Mouse (Mus musculus) heart, embryonic 15.5 days (tissue): ENCODE results near the gene Slc39a3. TPM values are rescaled to one million over a fixed set of nuclear protein-coding genes. Genes with fewer than 3 reads are reported as not detected.
"Not testable (repeated sequence)": the region's sequence is repeated elsewhere in the genome, so short reads cannot be mapped to it uniquely, and the experiment has no call there.

ENCODE experiments used
- ATAC-seq: fragments of 200-750 bp; cut with Nextera tagmentation; replicated peaks from 2 replicates; pipeline ENCODE4 v1.8.0; 2017; ENCODE audit warnings: low read depth, moderate TSS enrichment; ENCODE audit not compliant: insufficient number of reproducible peaks, insufficient read depth, low FRiP score
- H3K27ac ChIP-seq: fragments of 300-500 bp; sonication (generic); 2 replicates; pipeline ENCODE4 v1.5.1; 2015; ENCODE audit warnings: mild to moderate bottlenecking, inconsistent platforms
- H3K27me3 ChIP-seq: fragments of 300-500 bp; sonication (generic); 2 replicates; pipeline ENCODE4 v1.6.1; 2015; ENCODE audit warnings: inconsistent platforms
- H3K36me3 ChIP-seq: fragments of 300-500 bp; sonication (generic); 2 replicates; pipeline ENCODE4 v1.6.1; 2015; ENCODE audit warnings: mild to moderate bottlenecking, inconsistent platforms
- H3K4me1 ChIP-seq: fragments of 300-500 bp; sonication (generic); replicated peaks from 2 replicates; pipeline ENCODE4 v1.6.1; 2015; ENCODE audit warnings: inconsistent platforms
- H3K4me2 ChIP-seq: fragments of 300-500 bp; sonication (generic); 2 replicates; pipeline ENCODE4 v1.6.1; 2015; ENCODE audit warnings: inconsistent platforms, mild to moderate bottlenecking, moderate library complexity
- H3K4me3 ChIP-seq: fragments of 300-500 bp; sonication (generic); 2 replicates; pipeline ENCODE4 v1.5.1; 2015; ENCODE audit warnings: mild to moderate bottlenecking, inconsistent platforms
- H3K9ac ChIP-seq: fragments of 300-500 bp; sonication (generic); 2 replicates; pipeline ENCODE4 v1.6.1; 2015; ENCODE audit warnings: mild to moderate bottlenecking, inconsistent platforms
- H3K9me3 ChIP-seq: fragments of 300-500 bp; sonication (generic); replicated peaks from 2 replicates; pipeline ENCODE4 v1.6.1; 2016; ENCODE audit warnings: inconsistent platforms
- WGBS: fragments of 180-500 bp; shearing (Covaris S2); methylation state at CpG from one replicate; pipeline ENCODE4 v1.1.7; 2015; ENCODE audit warnings: mixed read lengths; 5-methylcytosine and 5-hydroxymethylcytosine counted together
- polyA plus RNA-seq: library from polyadenylated mRNA; unstranded; fragments of >200 nt; fragmentation: Nextera tagmentation; extraction: Ambion mirVana; gene quantifications from 2 replicates; pipeline ENCODE4 v1.2.1, GENCODE M21; 2015

Gene Slc39a3
- polyA plus RNA-seq, 1 experiment from 2014 or later = 7.1 TPM

DNA sequence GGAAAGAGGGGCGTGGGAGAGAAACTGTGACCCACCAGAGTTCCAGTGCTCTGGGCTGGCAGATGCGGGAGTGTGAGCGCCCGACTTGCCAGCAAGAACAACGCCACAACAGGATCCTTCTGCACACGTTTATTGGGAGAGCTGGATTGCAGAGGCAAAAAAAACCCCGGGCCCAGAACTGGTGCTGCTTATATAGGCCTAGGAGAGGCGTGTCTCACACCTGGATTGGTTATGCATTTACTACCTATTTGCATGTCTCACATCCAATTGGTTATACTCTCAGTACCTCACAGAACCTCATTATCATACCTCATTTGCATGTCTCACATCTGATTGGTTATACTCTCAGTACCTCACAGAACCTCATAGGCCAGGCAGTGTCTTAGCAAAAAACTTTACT lies 27.3 kb upstream of the Slc39a3 start:
- not testable (repeated sequence) for H3K9ac ChIP-seq, H3K27ac ChIP-seq, H3K9me3 ChIP-seq, H3K36me3 ChIP-seq, H3K27me3 ChIP-seq, ATAC-seq, H3K4me3 ChIP-seq, H3K4me1 ChIP-seq, H3K4me2 ChIP-seq
- 85% methylated on average over 8 of the region's 8 CpGs for WGBS

DNA sequence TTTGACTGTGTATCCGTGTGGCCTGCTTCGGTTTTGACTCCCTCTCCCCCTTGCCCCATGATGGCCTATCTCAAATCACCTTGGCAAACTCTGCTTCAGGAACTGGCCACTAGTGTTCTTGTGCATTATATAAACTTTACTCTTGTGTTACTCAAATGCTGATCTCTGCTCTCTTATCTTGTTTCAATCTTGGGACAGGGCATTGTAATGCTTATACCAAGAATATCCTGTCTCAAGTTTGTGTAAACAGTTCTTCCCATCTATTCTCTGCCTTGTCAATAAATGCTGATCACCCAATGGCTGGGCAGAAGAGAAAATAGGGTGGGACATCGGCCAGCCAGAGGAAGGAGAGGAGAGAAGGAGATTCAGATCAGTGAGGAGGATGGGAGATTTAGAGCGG lies 25.5 kb upstream of the Slc39a3 start:
- H3K9me3 ChIP-seq = no peaks in the 10 kb centered on the region
- H3K27me3 ChIP-seq = no peaks in the 10 kb centered on the region
- H3K4me1 ChIP-seq = peaks cover 18% of the 10 kb centered on the region
- no peak overlapping the region for H3K4me2 ChIP-seq
- H3K9ac ChIP-seq = no peak overlapping the region
- WGBS = 64% methylated on average over 4 of the region's 4 CpGs
- H3K36me3 ChIP-seq = no peaks in the 10 kb centered on the region
- ATAC-seq = no peak
- no peak overlapping the region for H3K27ac ChIP-seq
- H3K4me3 ChIP-seq = no peak overlapping the region

DNA sequence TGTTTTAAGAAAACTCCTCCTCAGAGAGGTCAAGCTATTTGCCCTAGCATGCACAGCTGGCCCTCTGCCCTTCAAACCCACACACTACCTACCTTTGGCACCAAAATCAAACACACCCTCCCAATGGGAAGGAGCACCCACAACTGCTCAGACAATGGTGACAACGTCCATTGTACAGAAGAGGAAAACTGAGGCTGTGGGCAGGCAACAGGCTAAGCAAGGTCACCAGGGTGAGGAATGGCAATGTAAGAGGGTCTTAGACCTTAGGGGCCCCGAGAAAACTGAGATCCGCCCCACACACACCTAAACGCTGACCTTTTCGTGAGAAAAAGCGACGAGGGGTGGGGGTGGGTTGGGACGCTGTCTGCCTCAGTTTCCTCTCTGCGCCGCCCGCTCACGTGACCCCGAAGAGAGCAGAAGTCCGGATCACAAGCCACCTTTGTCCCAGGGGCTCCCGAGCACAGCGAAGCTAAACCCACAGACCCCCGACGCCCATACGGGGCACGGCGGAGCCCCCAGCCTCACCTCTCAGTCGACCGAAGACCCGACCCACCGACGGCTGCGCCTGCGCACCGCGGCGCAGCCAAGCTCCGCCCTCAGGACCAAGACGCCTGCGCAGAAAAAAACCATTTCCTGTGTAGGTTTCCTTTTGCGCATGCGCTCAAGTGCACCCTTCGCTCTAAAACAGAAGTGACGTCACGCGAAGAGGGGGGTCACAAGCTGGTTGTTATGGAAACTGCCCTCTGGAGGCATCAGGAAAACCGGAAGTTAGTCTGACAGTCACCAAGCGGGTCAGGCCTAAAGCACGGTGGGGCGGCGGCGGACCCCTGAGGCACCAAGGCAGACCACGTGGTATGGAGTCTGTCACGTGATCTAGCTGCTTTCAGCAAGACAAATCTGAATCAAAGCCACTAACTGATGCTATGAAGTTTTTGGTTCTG lies 22.6 kb upstream of the Slc39a3 start, which contains the start of gene Sgta:
TSS of gene Sgta (minus strand) at position 579 of the 941 bp plus-strand sequence.
- Histone ChIP-seq H3K36me3 (no peaks in the 10 kb centered on the region), H3K9ac (peak within 1 kb of the TSS; percentile 83), H3K4me1 (peaks cover 27% of the 10 kb centered on the region), H3K27me3 (no peaks in the 10 kb centered on the region), H3K4me2 (peak within 1 kb of the TSS; percentile 78), H3K9me3 (no peaks in the 10 kb centered on the region), H3K4me3 (peak within 1 kb of the TSS; percentile 70), H3K27ac (peak within 1 kb of the TSS; percentile 43)
- peak; percentile 94 for ATAC-seq
- under 1% methylated on average over 48 of the region's 48 CpGs for WGBS

DNA sequence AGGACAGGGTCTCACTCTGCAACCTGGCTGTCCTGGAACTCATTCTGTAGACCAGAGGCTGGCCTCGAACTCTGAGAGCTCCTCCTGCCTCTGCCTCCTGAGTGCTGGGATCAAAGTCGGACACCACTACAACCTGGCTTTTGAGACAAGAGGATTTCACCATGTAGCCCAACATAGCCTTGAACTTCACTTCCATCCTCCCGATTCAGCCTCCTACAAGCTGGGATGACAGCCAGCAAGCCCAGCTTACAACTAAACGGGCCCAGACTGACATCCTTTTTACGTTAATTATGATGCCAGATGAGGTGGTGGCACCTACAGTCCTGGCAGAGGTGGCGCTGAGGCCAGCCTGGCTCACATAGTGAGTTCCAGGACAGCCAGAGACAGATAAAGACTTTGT lies 21.7 kb upstream of the Slc39a3 start:
- Histone ChIP-seq H3K9me3 (no peaks in the 10 kb centered on the region), H3K27ac (no peak overlapping the region), H3K9ac (no peak overlapping the region), H3K4me2 (peak overlapping the region; percentile 78), H3K27me3 (no peaks in the 10 kb centered on the region), H3K4me3 (peak overlapping the region; percentile 70), H3K4me1 (peaks cover 27% of the 10 kb centered on the region), H3K36me3 (no peaks in the 10 kb centered on the region)
- 83% methylated on average over 6 of the region's 6 CpGs for WGBS
- ATAC-seq = no peak

DNA sequence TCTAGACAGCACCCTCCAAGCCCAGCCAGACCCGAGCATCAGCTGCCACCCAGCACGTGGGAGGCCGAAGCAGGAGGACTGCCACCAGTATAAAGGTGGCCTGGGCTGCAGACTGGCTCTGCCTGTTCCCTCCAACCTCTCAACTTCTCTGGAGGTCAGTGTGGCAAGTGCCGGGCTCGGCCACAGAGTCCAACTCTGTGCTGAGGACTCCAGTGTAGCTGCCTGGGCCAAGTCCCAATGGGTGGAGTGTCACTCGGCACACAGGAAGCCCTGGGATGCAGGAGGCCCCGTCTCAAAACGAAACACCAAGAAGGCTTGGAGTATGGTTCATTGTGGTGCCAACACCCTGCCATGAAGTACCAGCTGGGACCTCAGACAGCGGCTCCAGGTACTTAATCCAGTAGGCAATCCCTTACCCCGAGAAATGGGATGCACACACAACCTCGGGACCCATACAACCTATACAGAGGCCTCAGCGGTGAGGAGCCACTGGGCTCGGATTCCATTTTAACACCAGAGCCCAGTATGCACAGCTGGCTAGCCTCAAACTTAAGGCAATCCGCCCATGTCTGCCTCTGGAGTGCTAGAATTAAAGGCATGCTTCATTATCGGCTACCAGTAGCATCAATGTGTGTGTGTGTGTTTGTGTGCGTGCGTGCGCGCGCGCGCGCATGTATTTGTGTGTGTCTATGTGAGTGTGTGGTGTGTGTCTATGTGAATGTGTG lies 20.3 kb upstream of the Slc39a3 start:
- Histone ChIP-seq H3K4me2 (no peak overlapping the region), H3K4me1 (peaks cover 27% of the 10 kb centered on the region), H3K27ac (no peak overlapping the region), H3K9me3 (no peaks in the 10 kb centered on the region), H3K27me3 (no peaks in the 10 kb centered on the region), H3K4me3 (no peak overlapping the region), H3K36me3 (no peaks in the 10 kb centered on the region; the same call in 1 of the 2 replicates), H3K9ac (no peak overlapping the region)
- no peak for ATAC-seq
- WGBS = 86% methylated on average over 23 of the region's 23 CpGs

DNA sequence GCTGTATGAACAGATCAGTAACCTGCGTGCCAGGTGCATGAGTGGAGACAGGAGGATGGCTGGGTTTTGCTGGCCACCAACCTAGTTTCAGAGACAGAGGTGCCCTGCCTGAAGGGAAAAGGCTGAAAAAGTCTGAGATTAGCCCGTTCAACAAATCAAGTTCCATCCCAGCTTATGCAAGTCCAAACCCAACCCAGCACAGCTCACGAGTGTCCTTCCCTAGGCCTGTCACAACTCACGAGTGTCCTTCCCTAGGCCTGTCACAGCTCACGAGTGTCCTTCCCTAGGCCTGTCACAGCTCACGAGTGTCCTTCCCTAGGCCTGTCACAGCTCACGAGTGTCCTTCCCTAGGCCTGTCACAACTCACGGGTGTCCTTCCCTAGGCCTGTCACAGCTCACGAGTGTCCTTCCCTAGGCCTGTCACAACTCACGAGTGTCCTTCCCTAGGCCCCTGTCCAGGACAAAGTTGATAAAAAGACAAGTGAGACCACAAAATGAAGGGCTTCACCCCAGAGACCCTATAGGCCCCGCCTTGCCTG lies 18.6 kb upstream of the Slc39a3 start:
- not testable (repeated sequence) for H3K4me2 ChIP-seq, ATAC-seq, H3K27me3 ChIP-seq, H3K27ac ChIP-seq, H3K4me3 ChIP-seq, H3K9me3 ChIP-seq, H3K9ac ChIP-seq
- Histone ChIP-seq H3K4me1 (peaks cover 27% of the 10 kb centered on the region), H3K36me3 (peaks cover 14% of the 10 kb centered on the region)
- 72% methylated on average over 11 of the region's 11 CpGs for WGBS

DNA sequence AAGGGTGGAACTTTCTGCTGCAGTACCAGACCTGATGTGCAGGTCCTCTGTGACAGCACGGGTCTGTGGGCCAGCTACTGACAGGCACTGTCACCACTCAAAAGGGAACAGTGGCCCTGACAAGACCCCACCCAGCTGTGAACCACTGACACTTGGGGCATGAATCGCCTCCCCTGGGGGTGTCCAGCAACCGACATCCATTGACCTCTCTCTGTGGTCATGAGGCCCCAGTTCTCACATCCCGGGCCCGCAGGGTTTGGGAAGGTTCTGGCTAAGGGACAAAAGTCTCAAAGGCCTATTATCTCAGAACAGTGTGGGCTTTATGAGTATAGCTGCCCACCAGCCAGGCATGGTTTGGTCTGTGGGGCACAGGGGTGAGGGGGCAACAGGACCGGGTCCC lies 17.9 kb upstream of the Slc39a3 start:
- no peaks in the 10 kb centered on the region for H3K27me3 ChIP-seq
- peaks cover 27% of the 10 kb centered on the region for H3K4me1 ChIP-seq
- peaks cover 21% of the 10 kb centered on the region for H3K36me3 ChIP-seq
- no peak overlapping the region for H3K4me2 ChIP-seq
- no peaks in the 10 kb centered on the region for H3K9me3 ChIP-seq
- no peak overlapping the region for H3K4me3 ChIP-seq
- no peak overlapping the region for H3K9ac ChIP-seq
- no peak overlapping the region for H3K27ac ChIP-seq
- ATAC-seq = no peak
- WGBS = 75% methylated on average over 6 of the region's 6 CpGs

DNA sequence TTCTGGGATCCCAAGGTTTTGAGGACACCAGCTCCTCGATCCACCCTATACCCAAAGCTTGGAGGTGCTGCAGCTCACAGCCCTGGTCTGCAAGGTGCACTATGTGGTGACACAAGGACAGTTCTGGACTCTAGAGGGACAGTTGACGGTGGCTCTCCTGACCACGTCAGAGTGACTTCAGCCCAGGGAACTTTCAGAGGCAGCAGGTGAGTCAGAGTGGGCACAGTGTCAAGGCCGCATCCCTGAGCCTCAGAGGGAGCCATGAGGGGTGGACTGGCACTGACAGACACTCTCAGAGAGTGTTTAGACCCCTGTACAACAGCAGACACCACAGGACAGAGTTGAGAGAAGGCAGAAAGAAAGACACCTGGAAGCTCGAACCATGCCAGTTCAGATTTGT lies 15.4 kb upstream of the Slc39a3 start:
- 89% methylated on average over 5 of the region's 5 CpGs for WGBS

DNA sequence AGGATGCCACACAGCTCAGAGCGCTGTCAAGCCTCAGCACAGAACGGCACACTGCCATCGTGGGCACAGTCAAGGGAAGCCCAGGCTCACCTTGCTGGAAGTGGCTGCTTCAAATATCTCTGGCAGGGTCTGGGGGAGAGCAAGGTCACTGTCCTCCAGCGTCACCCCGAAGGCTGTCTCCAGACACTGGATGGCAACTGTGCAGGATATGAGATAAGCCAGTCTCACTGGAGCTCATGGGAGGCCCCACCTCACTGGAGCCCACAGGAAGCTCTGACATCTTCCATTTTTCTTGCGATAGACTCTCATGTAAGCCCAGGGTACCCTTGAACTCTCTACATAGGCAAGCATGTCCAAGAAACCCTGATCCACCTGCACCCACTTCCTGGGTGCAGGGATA lies 13.9 kb upstream of the Slc39a3 start:
- 83% methylated on average over 6 of the region's 6 CpGs for WGBS
- peaks cover 61% of the 10 kb centered on the region for H3K36me3 ChIP-seq
- H3K9ac ChIP-seq = no peak overlapping the region
- no peak overlapping the region for H3K27ac ChIP-seq
- ATAC-seq = no peak
- H3K4me3 ChIP-seq = no peak overlapping the region
- no peak overlapping the region for H3K4me2 ChIP-seq
- H3K9me3 ChIP-seq = no peaks in the 10 kb centered on the region
- H3K27me3 ChIP-seq = no peaks in the 10 kb centered on the region
- H3K4me1 ChIP-seq = no peaks in the 10 kb centered on the region

More for the DNA sequence above, 15.4 kb upstream of the Slc39a3 start:
- peaks cover 7% of the 10 kb centered on the region; the same call in 1 of the 2 replicates for H3K4me1 ChIP-seq
- H3K27me3 ChIP-seq = no peaks in the 10 kb centered on the region
- no peak for ATAC-seq
- H3K36me3 ChIP-seq = peaks cover 46% of the 10 kb centered on the region
- H3K9me3 ChIP-seq = no peaks in the 10 kb centered on the region
- no peak overlapping the region for H3K4me3 ChIP-seq
- no peak overlapping the region for H3K27ac ChIP-seq
- H3K4me2 ChIP-seq = no peak overlapping the region
- H3K9ac ChIP-seq = no peak overlapping the region

DNA sequence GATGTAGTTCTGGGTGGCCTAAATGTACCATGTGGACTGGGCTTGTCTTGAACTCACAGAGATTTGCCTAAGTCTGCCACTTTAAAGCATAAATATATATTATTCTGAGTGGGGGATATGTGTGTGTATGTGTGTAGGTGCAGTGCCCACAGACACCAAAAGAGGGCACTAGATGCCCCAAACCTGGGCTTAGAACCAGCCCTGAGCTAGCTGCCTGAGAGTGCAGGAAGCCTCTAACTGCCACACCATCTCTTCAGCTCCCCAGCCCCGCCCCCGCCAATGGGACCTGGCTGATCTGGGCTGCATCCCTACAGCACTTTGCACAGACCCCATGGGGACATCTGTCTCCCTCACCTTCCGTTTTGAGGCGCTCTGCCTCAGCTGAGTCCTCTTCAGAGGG lies 13.4 kb upstream of the Slc39a3 start:
- H3K4me2 ChIP-seq = no peak overlapping the region
- no peak for ATAC-seq
- 88% methylated on average over 4 of the region's 4 CpGs for WGBS

DNA sequence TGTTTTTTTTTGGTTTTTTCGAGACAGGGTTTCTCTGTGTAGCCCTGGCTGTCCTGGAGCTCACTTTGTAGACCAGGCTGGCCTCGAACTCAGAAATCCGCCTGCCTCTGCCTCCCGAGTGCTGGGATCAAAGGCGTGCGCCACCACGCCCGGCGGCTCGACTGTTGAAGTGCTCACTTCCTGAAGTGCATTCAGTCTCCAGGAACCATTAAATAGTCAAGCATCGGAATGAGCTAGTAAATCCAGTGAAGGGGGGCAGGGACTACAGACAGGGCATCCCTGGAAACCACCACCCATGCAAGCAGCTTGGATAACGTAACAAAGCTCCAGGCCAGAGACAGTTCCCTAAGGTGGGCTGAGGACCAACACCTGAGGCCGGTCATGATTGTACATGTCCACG lies 8.0 kb upstream of the Slc39a3 start:
- H3K4me1 ChIP-seq, H3K27ac ChIP-seq, H3K4me3 ChIP-seq, H3K9ac ChIP-seq, H3K27me3 ChIP-seq, ATAC-seq, H3K9me3 ChIP-seq, H3K4me2 ChIP-seq: not testable (repeated sequence)
- 89% methylated on average over 14 of the region's 14 CpGs for WGBS
- H3K36me3 ChIP-seq = peaks cover 72% of the 10 kb centered on the region

More for the DNA sequence above, 13.4 kb upstream of the Slc39a3 start:
- Histone ChIP-seq H3K27ac (no peak overlapping the region), H3K4me3 (no peak overlapping the region), H3K27me3 (no peaks in the 10 kb centered on the region), H3K4me1 (no peaks in the 10 kb centered on the region), H3K9ac (no peak overlapping the region), H3K36me3 (peaks cover 66% of the 10 kb centered on the region), H3K9me3 (no peaks in the 10 kb centered on the region)
